Mouse (Mus musculus): ENCODE measurements around the gene Ncor2. TPM values are rescaled to one million over a fixed set of nuclear protein-coding genes. Genes with fewer than 3 reads are reported as not detected.

Gene Ncor2
- polyA plus RNA-seq, 1 experiment from 2014 or later, result 25.6 TPM

- WGBS, result 66% methylated on average over 17 of the region's 17 CpGs
- no peak overlapping the region for H3K4me2 ChIP-seq
- ATAC-seq (replicated peaks), result no peak
- no peak overlapping the region for H3K9ac ChIP-seq
- H3K27ac ChIP-seq, result peak overlapping the region; percentile 63
- peaks cover 68% of the 10 kb centered on the region for H3K4me1 ChIP-seq
- no peaks in the 10 kb centered on the region for H3K9me3 ChIP-seq
- H3K36me3 ChIP-seq (replicated peaks), result no peaks in the 10 kb centered on the region
- H3K4me3 ChIP-seq, result no peak overlapping the region
- H3K27me3 ChIP-seq (replicated peaks), result no peaks in the 10 kb centered on the region
Measured at GRCm38 (mm10) chr5:125149142-125149541, 29.9 kb downstream of the Ncor2 start.

GRCm38 (mm10) chr5:125148686-125149085 lies 30.3 kb downstream of the Ncor2 start:
- no peak overlapping the region for H3K4me2 ChIP-seq
- H3K9ac ChIP-seq, result no peak overlapping the region
- ATAC-seq (replicated peaks), result no peak
- H3K27me3 ChIP-seq (replicated peaks), result no peaks in the 10 kb centered on the region
- no peaks in the 10 kb centered on the region for H3K9me3 ChIP-seq
- H3K4me3 ChIP-seq, result no peak overlapping the region
- WGBS, result 64% methylated on average over 5 of the region's 5 CpGs
- H3K36me3 ChIP-seq (replicated peaks), result no peaks in the 10 kb centered on the region
- H3K4me1 ChIP-seq, result peaks cover 65% of the 10 kb centered on the region
- H3K27ac ChIP-seq, result peak overlapping the region; percentile 63

GRCm38 (mm10) chr5:125148173-125148572 lies 30.8 kb downstream of the Ncor2 start:
- no peak for ATAC-seq (replicated peaks)
- no peaks in the 10 kb centered on the region for H3K36me3 ChIP-seq (replicated peaks)

GRCm38 (mm10) chr5:125147124-125147523 lies 31.9 kb downstream of the Ncor2 start:
- 92% methylated on average over 5 of the region's 5 CpGs for WGBS
- ATAC-seq (replicated peaks), result no peak
- peaks cover 65% of the 10 kb centered on the region for H3K4me1 ChIP-seq
- no peaks in the 10 kb centered on the region for H3K9me3 ChIP-seq
- no peak overlapping the region for H3K4me2 ChIP-seq
- no peak overlapping the region for H3K4me3 ChIP-seq
- no peaks in the 10 kb centered on the region for H3K36me3 ChIP-seq (replicated peaks)
- no peak overlapping the region for H3K9ac ChIP-seq
- H3K27me3 ChIP-seq (replicated peaks), result no peaks in the 10 kb centered on the region
- H3K27ac ChIP-seq, result no peak overlapping the region

More at GRCm38 (mm10) chr5:125148173-125148572, 30.8 kb downstream of the Ncor2 start:
- Histone ChIP-seq H3K27ac (peak overlapping the region; percentile 63), H3K9ac (no peak overlapping the region), H3K4me1 (peaks cover 65% of the 10 kb centered on the region), H3K27me3 (replicated peaks) (no peaks in the 10 kb centered on the region), H3K9me3 (no peaks in the 10 kb centered on the region), H3K4me2 (no peak overlapping the region), H3K4me3 (no peak overlapping the region)
- WGBS, result 62% methylated on average over 10 of the region's 10 CpGs

- Histone ChIP-seq H3K27me3 (replicated peaks) (no peaks in the 10 kb centered on the region), H3K4me2 (no peak overlapping the region), H3K9me3 (no peaks in the 10 kb centered on the region), H3K4me1 (peaks cover 67% of the 10 kb centered on the region), H3K36me3 (replicated peaks) (no peaks in the 10 kb centered on the region), H3K27ac (peak overlapping the region; percentile 49), H3K9ac (no peak overlapping the region), H3K4me3 (no peak overlapping the region)
- no peak for ATAC-seq (replicated peaks)
- 87% methylated on average over 12 of the region's 12 CpGs for WGBS
Measured at GRCm38 (mm10) chr5:125143114-125143872, 35.7 kb downstream of the Ncor2 start.

GRCm38 (mm10) chr5:125141916-125142315 lies 37.1 kb downstream of the Ncor2 start:
- Histone ChIP-seq H3K4me1 (peaks cover 67% of the 10 kb centered on the region), H3K4me3 (no peak overlapping the region), H3K9me3 (no peaks in the 10 kb centered on the region), H3K9ac (no peak overlapping the region), H3K4me2 (no peak overlapping the region; the same call in 1 of the 2 replicates), H3K27ac (peak overlapping the region; percentile 95), H3K36me3 (replicated peaks) (no peaks in the 10 kb centered on the region), H3K27me3 (replicated peaks) (no peaks in the 10 kb centered on the region)
- no peak for ATAC-seq (replicated peaks)
- 42% methylated on average over 5 of the region's 5 CpGs for WGBS

- Histone ChIP-seq H3K4me2 (peak overlapping the region; percentile 45), H3K27ac (peak overlapping the region; percentile 95), H3K9ac (peak overlapping the region; percentile 31; the same call in 1 of the 2 replicates), H3K4me1 (peaks cover 70% of the 10 kb centered on the region), H3K4me3 (no peak overlapping the region), H3K9me3 (no peaks in the 10 kb centered on the region), H3K27me3 (replicated peaks) (no peaks in the 10 kb centered on the region), H3K36me3 (replicated peaks) (no peaks in the 10 kb centered on the region)
- peak; percentile 63 for ATAC-seq (replicated peaks)
- 2% methylated on average over 7 of the region's 7 CpGs for WGBS
Measured at GRCm38 (mm10) chr5:125141525-125141880, 37.5 kb downstream of the Ncor2 start.

GRCm38 (mm10) chr5:125140832-125141524 lies 38.0 kb downstream of the Ncor2 start:
- peaks cover 72% of the 10 kb centered on the region for H3K4me1 ChIP-seq
- peak overlapping the region; percentile 31 for H3K9ac ChIP-seq
- no peaks in the 10 kb centered on the region for H3K27me3 ChIP-seq (replicated peaks)
- peak overlapping the region; percentile 95 for H3K27ac ChIP-seq
- no peaks in the 10 kb centered on the region for H3K36me3 ChIP-seq (replicated peaks)
- H3K9me3 ChIP-seq, result no peaks in the 10 kb centered on the region
- peak overlapping the region; percentile 45 for H3K4me2 ChIP-seq
- WGBS, result 4% methylated on average over 27 of the region's 27 CpGs
- H3K4me3 ChIP-seq, result peak overlapping the region; percentile 7
- ATAC-seq (replicated peaks), result peak; percentile 84

- peaks cover 74% of the 10 kb centered on the region for H3K4me1 ChIP-seq
- H3K4me2 ChIP-seq, result peak overlapping the region; percentile 45
- no peaks in the 10 kb centered on the region for H3K27me3 ChIP-seq (replicated peaks)
- H3K36me3 ChIP-seq (replicated peaks), result no peaks in the 10 kb centered on the region
- peak; percentile 38 for ATAC-seq (replicated peaks)
- peak overlapping the region; percentile 7; the same call in 1 of the 2 replicates for H3K4me3 ChIP-seq
- no peaks in the 10 kb centered on the region for H3K9me3 ChIP-seq
- H3K9ac ChIP-seq, result peak overlapping the region; percentile 31
- 40% methylated on average over 19 of the region's 19 CpGs for WGBS
- peak overlapping the region; percentile 95 for H3K27ac ChIP-seq
Measured at GRCm38 (mm10) chr5:125140151-125140699, 38.8 kb downstream of the Ncor2 start.

- peak overlapping the region; percentile 95 for H3K27ac ChIP-seq
- WGBS, result 75% methylated on average over 5 of the region's 5 CpGs
Measured at GRCm38 (mm10) chr5:125139669-125140068, 39.4 kb downstream of the Ncor2 start.

GRCm38 (mm10) chr5:125138841-125139430 lies 40.1 kb downstream of the Ncor2 start:
- H3K27ac ChIP-seq, result peak overlapping the region; percentile 95
- no peaks in the 10 kb centered on the region for H3K9me3 ChIP-seq
- H3K4me2 ChIP-seq, result no peak overlapping the region
- H3K9ac ChIP-seq, result no peak overlapping the region
- no peaks in the 10 kb centered on the region for H3K27me3 ChIP-seq (replicated peaks)
- ATAC-seq (replicated peaks), result no peak
- WGBS, result 81% methylated on average over 13 of the region's 13 CpGs
- peaks cover 86% of the 10 kb centered on the region for H3K4me1 ChIP-seq
- no peaks in the 10 kb centered on the region for H3K36me3 ChIP-seq (replicated peaks)
- H3K4me3 ChIP-seq, result no peak overlapping the region

More at GRCm38 (mm10) chr5:125139669-125140068, 39.4 kb downstream of the Ncor2 start:
- no peak overlapping the region for H3K9ac ChIP-seq
- H3K4me3 ChIP-seq, result no peak overlapping the region
- no peak for ATAC-seq (replicated peaks)
- no peaks in the 10 kb centered on the region for H3K9me3 ChIP-seq
- no peaks in the 10 kb centered on the region for H3K36me3 ChIP-seq (replicated peaks)
- no peak overlapping the region; the same call in 1 of the 2 replicates for H3K4me2 ChIP-seq
- H3K27me3 ChIP-seq (replicated peaks), result no peaks in the 10 kb centered on the region
- H3K4me1 ChIP-seq, result peaks cover 79% of the 10 kb centered on the region

GRCm38 (mm10) chr5:125137672-125138285 lies 41.2 kb downstream of the Ncor2 start:
- Histone ChIP-seq H3K4me3 (no peak overlapping the region), H3K9me3 (no peaks in the 10 kb centered on the region), H3K36me3 (replicated peaks) (no peaks in the 10 kb centered on the region), H3K9ac (no peak overlapping the region), H3K4me2 (no peak overlapping the region), H3K4me1 (peaks cover 83% of the 10 kb centered on the region), H3K27me3 (replicated peaks) (no peaks in the 10 kb centered on the region), H3K27ac (no peak overlapping the region)
- WGBS, result 92% methylated on average over 18 of the region's 18 CpGs
- ATAC-seq (replicated peaks), result no peak

Data from midbrain, embryonic 15.5 days (tissue).